In the genomic region with DNA sequence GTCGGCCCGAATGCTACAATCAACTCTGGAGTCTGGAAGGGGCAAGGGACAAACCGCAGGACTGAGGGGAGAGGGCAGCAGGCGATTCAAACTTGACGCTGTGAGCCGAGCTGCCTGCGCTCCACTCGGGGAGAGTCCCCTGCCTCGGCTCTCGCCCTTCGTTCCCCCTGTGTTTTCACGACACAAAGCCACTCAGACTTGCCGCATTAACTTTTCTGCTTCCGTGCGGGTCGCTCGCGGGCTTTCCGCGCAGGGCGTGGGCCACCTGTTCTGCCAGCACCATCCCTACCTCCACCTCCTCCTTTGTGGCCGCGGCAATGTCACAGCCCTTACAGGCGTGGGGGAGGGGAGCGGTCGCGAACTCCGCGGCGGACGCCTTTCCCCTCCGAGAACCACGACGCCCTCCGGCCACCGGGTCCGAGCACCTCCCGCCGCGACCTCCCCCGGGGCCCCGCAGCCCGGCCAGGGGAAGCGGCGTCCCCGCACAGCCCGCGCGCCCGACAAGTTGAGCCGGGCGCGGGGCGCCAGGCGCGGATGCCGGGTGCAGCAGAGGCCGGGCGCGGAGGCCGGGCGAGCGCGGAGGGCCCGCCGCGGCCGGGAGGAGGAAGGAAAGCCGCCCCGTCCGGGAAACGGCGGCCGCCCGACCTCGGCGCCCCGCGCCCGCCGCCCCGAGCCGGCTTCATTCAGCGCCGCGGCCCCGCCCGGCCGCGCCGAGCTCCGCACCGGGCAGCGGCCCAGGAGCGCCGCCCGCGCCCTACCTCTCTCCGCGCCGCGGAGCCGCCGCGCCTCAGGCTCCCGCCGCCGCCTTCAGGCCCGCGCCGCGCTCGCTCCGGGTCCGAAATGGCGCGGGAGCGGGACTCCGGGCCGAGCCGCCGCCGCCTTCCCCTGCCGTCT, we compare ENCODE assay signal across 8 mouse cellular contexts. TPM values are rescaled to one million over a fixed set of nuclear protein-coding genes. Genes with fewer than 3 reads are reported as not detected.
DNase-seq lines count a peak whose midpoint lies in the region; ATAC-seq and TF ChIP-seq lines count a peak whose summit lies in the region.

No protein-coding gene starts in this region.

- intact Hi-C loops in left cerebral cortex, postnatal 4 days (cut with DNase I): loop anchor here (5.0 kb wide), 2 partner anchors 53 to 93 kb away; no protein-coding TSS in a partner anchor

- peak; percentile 68 for ATAC-seq in inflammation-experienced regulatory T-cells, adult 6 months

- peaks cover 5% of the 10 kb centered on the region for H3K4me1 ChIP-seq in cortical plate, adult 2 months (ENCODE audit: control insufficient read depth, insufficient read depth, low read length)

- no peak for TF ChIP-seq POLR2A in cortical plate, adult 2 months (IDR thresholded peaks at IDR 0.05; ENCODE audit: extremely low read depth, insufficient read depth, low read length)

- H3K4me3 ChIP-seq in cortical plate, adult 2 months (ENCODE audit: insufficient read depth, low read length): peak overlapping the region; percentile 90

- TF ChIP-seq CTCF in cortical plate, adult 2 months (IDR thresholded peaks at IDR 0.05; ENCODE audit: extremely low read depth, insufficient read depth, low read length): no peak

- H3K27ac ChIP-seq in cortical plate, adult 2 months (ENCODE audit: insufficient read depth, low read length): peak overlapping the region; percentile 88; the same call in 1 of the 2 replicates

- DNase-seq in heart, adult 11 months: peak; percentile 97
- DNase-seq in heart, adult 8-10 months (ENCODE audit: low spot score): no peak
- DNase-seq in gastrocnemius, postnatal 10 days: peak; percentile 53
- peak; percentile 54 for DNase-seq in left cerebral cortex, postnatal 4 days
- DNase-seq in mesoderm, embryonic 11.5 days (ENCODE audit: low read depth, low spot score): peak; percentile 41
- DNase-seq in right cerebral cortex, postnatal 36 days (ENCODE audit: low spot score in 2 of 2): peak; percentile 24 to 42

RNA-seq across cellular contexts. Expression of a gene that starts 0.5 kb away (rescaled TPM):
- 10 to 100 TPM; 25.1 to 35.9 (median 30.6) TPM for total RNA-seq in heart, adult 8-10 months (2022)
- 45.5 and 46.3 TPM in 2 replicates for polyA plus RNA-seq in cortical plate, adult 2 months (2012; rRNA removed)
- 10 to 100 TPM; 24.1 to 27.6 TPM for total RNA-seq in gastrocnemius, postnatal 10 days (2021)
- polyA plus RNA-seq in inflammation-experienced regulatory T-cells, adult 6 months (2017; shearing (Covaris generic)): 10 to 100 TPM; 23.3 to 49.5 (median 37.0) TPM
- 10 to 100 TPM; 96.4 to 98.4 TPM for total RNA-seq in left cerebral cortex, postnatal 4 days (2021)

RNA-seq across cellular contexts. Expression of a gene that starts 38.6 kb away (rescaled TPM):
- total RNA-seq in heart, adult 8-10 months (2022): 100 to 1,000 TPM; 102 to 139 (median 118) TPM
- polyA plus RNA-seq in cortical plate, adult 2 months (2012; rRNA removed): 24.8 and 27.7 TPM in 2 replicates
- 10 to 100 TPM; 58.8 to 64.4 TPM for total RNA-seq in gastrocnemius, postnatal 10 days (2021)
- 10 to 100 TPM; 20.2 to 22.7 (median 22.6) TPM for polyA plus RNA-seq in inflammation-experienced regulatory T-cells, adult 6 months (2017; shearing (Covaris generic))
- total RNA-seq in left cerebral cortex, postnatal 4 days (2021): 10 to 100 TPM; 10.9 to 12.3 TPM

RNA-seq across cellular contexts. Expression of a gene that starts 38.7 kb away (rescaled TPM):
- total RNA-seq in heart, adult 8-10 months (2022): 1 to 10 TPM; 1.0 to 1.8 (median 1.6) TPM
- polyA plus RNA-seq in cortical plate, adult 2 months (2012; rRNA removed): 0.95 and 1.5 TPM in 2 replicates
- under 1 TPM; 0.19 to 0.29 TPM for total RNA-seq in gastrocnemius, postnatal 10 days (2021)
- polyA plus RNA-seq in inflammation-experienced regulatory T-cells, adult 6 months (2017; shearing (Covaris generic)): 1 to 10 TPM in 1 of 3 experiments, under 1 TPM in 2; 0.47 to 1.3 (median 0.55) TPM
- total RNA-seq in left cerebral cortex, postnatal 4 days (2021): 1 to 10 TPM; 1.1 to 1.6 TPM

Comparison
In these comparisons a context has a peak if more than half of its experiments do, and no peak if none do; other contexts are left out.
1. RNA of a gene that starts 38.6 kb away (total RNA-seq): 102 to 139 TPM in heart, adult 8-10 months and 58.8 to 64.4 TPM in gastrocnemius, postnatal 10 days; 10.9 to 12.3 TPM in left cerebral cortex, postnatal 4 days; every median in the first group is over 4 times any median in the second.